In genomic region chr19:45945986-45946385, GRCm38 (mm10) we compare ENCODE assay signal across 24 mouse cellular contexts. TPM values are rescaled to one million over a fixed set of nuclear protein-coding genes. Genes with fewer than 3 reads are reported as not detected.
A peak's percentile ranks its signal among the peaks of the same experiment; 100 is the strongest.
DNase-seq lines count a peak whose midpoint lies in the region; ATAC-seq lines count a peak whose summit lies in the region.
"Had no signal": no experiment of that assay in that cellular context is flagged by ENCODE, and none has a peak within 500 bp of the region (broad histone marks: within the 10 kb centered on the region; RNA-seq: fewer than 3 reads in every experiment).

No protein-coding gene starts in this region.

- DNase-seq in frontal cortex, postnatal 10 days (ENCODE audit: low spot score in 2 of 2) = no peak
- peak; percentile 25 to 56 for DNase-seq in left cerebral cortex, adult 18-20 months (ENCODE audit: low spot score in 2 of 2)
- no peak for DNase-seq in left cerebral cortex, postnatal 10 days (ENCODE audit: extremely low spot score in 1 of 2, low spot score in 2 of 2)
- peak; percentile 25 to 34 for DNase-seq in left cerebral cortex, postnatal 36 days (ENCODE audit: low spot score in 2 of 2)
- DNase-seq in left cerebral cortex, postnatal 14 days (ENCODE audit: low spot score in 2 of 2) = no peak
- peak; percentile 77 for DNase-seq in brain, adult 2 months (ENCODE audit: low read depth, low spot score)
- DNase-seq in lung, postnatal 14 days = no peak
- DNase-seq: adrenal gland, adult 8-10 months; adrenal gland, postnatal 14 days; adrenal gland, postnatal 36 days; B cell, adult 2 months; cerebellum, adult 11 months; cerebellum, adult 18-20 months; cerebellum, adult 8-10 months; cerebellum, adult 9-11 months; cerebellum, postnatal 14 days; cerebellum, postnatal 36 days; embryo, embryonic 11 days had no signal

- intact Hi-C loops in left cerebral cortex, postnatal 10 days (cut with DNase I) = no loop called here
- intact Hi-C loops in left cerebral cortex, postnatal 36 days (cut with DNase I) = loop anchor here (2.0 to 5.0 kb wide), 2 partner anchors 34 to 129 kb away; partner anchors contain the start of gene Kcnip2
- intact Hi-C loops in left cerebral cortex, postnatal 14 days (cut with DNase I) = no loop called here

- peak; percentile 50 for ATAC-seq in frontal cortex, adult (ENCODE audit: low TSS enrichment)
- ATAC-seq: activated CD4-positive, CD25-positive, alpha-beta regulatory T cell, adult 4 months; CD4-positive, CD25-positive, alpha-beta regulatory T cell, adult 4 months; forebrain, embryonic 13.5 days; forebrain, embryonic 15.5 days; Patski had no signal

RNA-seq across cellular contexts. Expression of gene Armh3, which starts 52.3 kb away (rescaled TPM):
- 10 to 100 TPM; 17.5 to 20.2 TPM for total RNA-seq in left cerebral cortex, adult 18-20 months (2021)
- 10 to 100 TPM; 22.9 to 24.6 TPM for total RNA-seq in left cerebral cortex, postnatal 10 days (2021)
- total RNA-seq in left cerebral cortex, postnatal 36 days (2021) = 10 to 100 TPM; 20.1 to 20.2 TPM
- 10 to 100 TPM; 20.8 to 21.9 TPM for total RNA-seq in left cerebral cortex, postnatal 14 days (2021)

RNA-seq across cellular contexts. Expression of gene Hps6, which starts 57.3 kb away (rescaled TPM):
- total RNA-seq in left cerebral cortex, adult 18-20 months (2021) = 1 to 10 TPM; 7.8 to 8.4 TPM
- total RNA-seq in left cerebral cortex, postnatal 10 days (2021) = 1 to 10 TPM; 3.3 to 4.7 TPM
- 1 to 10 TPM; 5.9 to 7.1 TPM for total RNA-seq in left cerebral cortex, postnatal 36 days (2021)
- total RNA-seq in left cerebral cortex, postnatal 14 days (2021) = 1 to 10 TPM; 3.8 to 4.6 TPM

Comparison
In these comparisons a context has a peak if more than half of its experiments do, and no peak if none do; other contexts are left out.
1. DNase-seq: peak in left cerebral cortex, adult 18-20 months (2 of 2), left cerebral cortex, postnatal 36 days (2 of 2) and brain, adult 2 months (single experiment); none in frontal cortex, postnatal 10 days (0 of 2), left cerebral cortex, postnatal 10 days (0 of 2), left cerebral cortex, postnatal 14 days (0 of 2) and lung, postnatal 14 days (single experiment).